Comparison of ENCODE assay signal across 17 mouse cellular contexts in the genomic region with DNA sequence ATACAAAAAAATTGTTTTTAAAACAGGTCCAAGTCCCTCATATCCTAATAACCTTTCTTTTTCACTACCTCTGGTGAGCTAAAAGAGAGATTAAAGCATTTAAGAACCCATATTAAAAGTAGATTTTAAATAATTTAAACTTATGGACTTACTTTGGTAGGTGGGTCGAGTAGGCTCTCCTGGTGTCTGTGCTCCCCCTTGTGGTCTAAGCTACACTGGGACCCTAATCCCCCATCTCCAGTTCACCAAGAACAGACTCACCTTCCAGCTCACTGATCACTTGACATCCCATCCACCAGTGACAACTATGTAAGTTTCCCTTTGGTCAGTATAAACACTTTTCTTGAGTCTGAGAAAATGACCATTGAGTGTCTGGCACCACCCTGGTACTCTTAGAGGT. TPM values are rescaled to one million over a fixed set of nuclear protein-coding genes. Genes with fewer than 3 reads are reported as not detected.
A peak's percentile ranks its signal among the peaks of the same experiment; 100 is the strongest.
DNase-seq lines count a peak whose midpoint lies in the region; ATAC-seq and TF ChIP-seq lines count a peak whose summit lies in the region.
"Had no signal": no experiment of that assay in that cellular context is flagged by ENCODE, and none has a peak within 500 bp of the region (broad histone marks: within the 10 kb centered on the region; RNA-seq: fewer than 3 reads in every experiment).

No protein-coding gene starts in this region.

- H3K9ac ChIP-seq in lung, embryonic 14.5 days: no peak overlapping the region
- no peak overlapping the region for H3K9ac ChIP-seq in CH12.LX (ENCODE audit: insufficient read depth, low read depth)
- no peak overlapping the region for H3K9ac ChIP-seq in neural tube, embryonic 15.5 days (replicated peaks)
- H3K9ac ChIP-seq: embryonic facial prominence, embryonic 13.5 days; hindbrain, embryonic 15.5 days; kidney, embryonic 15.5 days; liver, embryonic 15.5 days; neural tube, embryonic 13.5 days had no signal

- no peak for TF ChIP-seq CTCF in lung, embryonic 14.5 days (IDR thresholded peaks at IDR 0.05; ENCODE audit: low read depth)
- peak in 1 of 2 experiments; percentile 51; a peak in 2 of 4 replicates for TF ChIP-seq CTCF in CH12.LX (conservative IDR thresholded peaks at IDR 0.05 in 1 of 2, IDR thresholded peaks at IDR 0.05 in 1 of 2; ENCODE audit: low read depth in 2 of 2, low read length in 2 of 2)

- no peak overlapping the region for H3K4me3 ChIP-seq in lung, embryonic 14.5 days (ENCODE audit: low read depth, low read length)
- no peak overlapping the region for H3K4me3 ChIP-seq in CH12.LX (replicated peaks in 1 of 3; ENCODE audit: low read depth in 2 of 3, low read length in 2 of 3, poor library complexity in 1 of 3)
- no peak overlapping the region for H3K4me3 ChIP-seq in neural tube, embryonic 15.5 days (replicated peaks)
- H3K4me3 ChIP-seq: embryonic facial prominence, embryonic 13.5 days; forebrain, embryonic 10.5 days; hindbrain, embryonic 15.5 days; kidney, embryonic 15.5 days; liver, embryonic 15.5 days; neural tube, embryonic 13.5 days had no signal

- TF ChIP-seq RAD21 in CH12.LX (IDR thresholded peaks at IDR 0.05; ENCODE audit: low read depth, low read length): peak; percentile 55

- dilution Hi-C loops in CH12.LX (cut with MboI; ENCODE audit: extremely low pct_ligation_motif_present, extremely low pct_unique_long_range_greater_than_20kb, low sequenced_read_pairs): no loop called here

- no peak overlapping the region for H3K27ac ChIP-seq in lung, embryonic 14.5 days (ENCODE audit: low read depth)
- no peak overlapping the region for H3K27ac ChIP-seq in CH12.LX (ENCODE audit: insufficient read depth, low read depth)
- H3K27ac ChIP-seq in neural tube, embryonic 15.5 days (replicated peaks): no peak overlapping the region
- H3K27ac ChIP-seq: embryonic facial prominence, embryonic 13.5 days; forebrain, embryonic 10.5 days; hindbrain, embryonic 15.5 days; kidney, embryonic 15.5 days; liver, embryonic 15.5 days; neural tube, embryonic 13.5 days had no signal

- 47% methylated on average over 1 of the region's 1 CpGs for WGBS in lung, embryonic 14.5 days
- WGBS in neural tube, embryonic 15.5 days: 54% methylated on average over 1 of the region's 1 CpGs

- no peak for ATAC-seq in lung, embryonic 14.5 days (ENCODE audit: insufficient read depth)
- ATAC-seq in neural tube, embryonic 15.5 days (ENCODE audit: low FRiP score): no peak

- TF ChIP-seq POLR2A in CH12.LX (IDR thresholded peaks at IDR 0.05; ENCODE audit: low read depth, low read length): no peak

- H3K9me3 ChIP-seq in lung, embryonic 14.5 days (ENCODE audit: low read depth, low read length): peaks cover 3% of the 10 kb centered on the region; the same call in 1 of the 2 replicates
- peaks cover 24% of the 10 kb centered on the region for H3K9me3 ChIP-seq in CH12.LX (replicated peaks; ENCODE audit: low read length)
- H3K9me3 ChIP-seq in neural tube, embryonic 15.5 days (replicated peaks): 0 out of 2 replicates have a peak, but pooled peaks cover 3% of the 10 kb centered on the region
- H3K9me3 ChIP-seq: hindbrain, embryonic 15.5 days had no signal

- in situ Hi-C loops in CH12.LX (cut with MboI; ENCODE audit: low pct_ligation_motif_present, low pct_unique_long_range_greater_than_20kb, low sequenced_read_pairs): no loop called here

- peak; percentile 8 for DNase-seq in lung, embryonic 14.5 days
- no peak for DNase-seq in lung, postnatal 10 days
- DNase-seq in CH12.LX (ENCODE audit: extremely low read depth) (peak; percentile 8), R1 (ENCODE audit: low read depth, low spot score) (peak; percentile 56)
- DNase-seq in thymus, postnatal 25 days: peak; percentile 36
- DNase-seq in adrenal gland, postnatal 25 days: no peak
- DNase-seq: adrenal gland, postnatal 10 days; cerebellum, postnatal 36 days; heart, adult 11 months; layer of hippocampus, adult 9-11 months had no signal

- TF ChIP-seq EP300 in CH12.LX (IDR thresholded peaks at IDR 0.05; ENCODE audit: low read length): no peak

- no peak overlapping the region for H3K4me2 ChIP-seq in lung, embryonic 14.5 days
- no peak overlapping the region for H3K4me2 ChIP-seq in CH12.LX (ENCODE audit: insufficient read depth, low read depth, poor library complexity, severe bottlenecking)
- no peak overlapping the region for H3K4me2 ChIP-seq in neural tube, embryonic 15.5 days
- H3K4me2 ChIP-seq: embryonic facial prominence, embryonic 13.5 days; hindbrain, embryonic 15.5 days; kidney, embryonic 15.5 days; liver, embryonic 15.5 days; neural tube, embryonic 13.5 days had no signal

- H3K36me3 ChIP-seq in lung, embryonic 14.5 days (ENCODE audit: insufficient read depth): no peaks in the 10 kb centered on the region
- no peaks in the 10 kb centered on the region for H3K36me3 ChIP-seq in CH12.LX (replicated peaks in 1 of 2; ENCODE audit: control insufficient read depth in 1 of 2, insufficient read depth in 1 of 2, low read length in 1 of 2)
- no peaks in the 10 kb centered on the region for H3K36me3 ChIP-seq in neural tube, embryonic 15.5 days
- H3K36me3 ChIP-seq: embryonic facial prominence, embryonic 13.5 days; forebrain, embryonic 10.5 days; hindbrain, embryonic 15.5 days; kidney, embryonic 15.5 days; liver, embryonic 15.5 days; neural tube, embryonic 13.5 days had no signal

- no peaks in the 10 kb centered on the region for H3K79me2 ChIP-seq in CH12.LX (replicated peaks; ENCODE audit: control insufficient read depth, extremely low read depth, insufficient read depth, poor library complexity, severe bottlenecking)

- no peaks in the 10 kb centered on the region for H3K4me1 ChIP-seq in lung, embryonic 14.5 days (ENCODE audit: insufficient read depth)
- peaks cover 4% of the 10 kb centered on the region in 2 experiments; a peak in 1 of 4 replicates for H3K4me1 ChIP-seq in CH12.LX (ENCODE audit: control insufficient read depth in 1 of 2, insufficient read depth in 2 of 2)
- H3K4me1 ChIP-seq in neural tube, embryonic 15.5 days: no peaks in the 10 kb centered on the region
- H3K4me1 ChIP-seq: embryonic facial prominence, embryonic 13.5 days; forebrain, embryonic 10.5 days; hindbrain, embryonic 15.5 days; kidney, embryonic 15.5 days; liver, embryonic 15.5 days; neural tube, embryonic 13.5 days had no signal

- H3K27me3 ChIP-seq in lung, embryonic 14.5 days (ENCODE audit: insufficient read depth, low read length): no peaks in the 10 kb centered on the region
- no peaks in the 10 kb centered on the region for H3K27me3 ChIP-seq in CH12.LX (replicated peaks)
- no peaks in the 10 kb centered on the region for H3K27me3 ChIP-seq in neural tube, embryonic 15.5 days (replicated peaks)
- H3K27me3 ChIP-seq: embryonic facial prominence, embryonic 13.5 days; hindbrain, embryonic 15.5 days; kidney, embryonic 15.5 days; liver, embryonic 15.5 days; neural tube, embryonic 13.5 days had no signal

TF ChIP-seq in CH12.LX, 34 proteins besides CTCF, POLR2A, EP300 and RAD21:
- TF ChIP-seq USF2 (conservative IDR thresholded peaks at IDR 0.05; ENCODE audit: low read depth, low read length): no peak
- no peak for TF ChIP-seq RCOR1 (conservative IDR thresholded peaks at IDR 0.05; ENCODE audit: low read depth, low read length)
- peak; percentile 18; the same call in 1 of the 2 replicates for TF ChIP-seq SMC3 (IDR thresholded peaks at IDR 0.05; ENCODE audit: low read depth, low read length)
- TF ChIP-seq KAT2A (IDR thresholded peaks at IDR 0.05; ENCODE audit: insufficient replicate concordance, low read length): no peak

RNA-seq across cellular contexts. Expression of gene Coq10b, which starts 10.3 kb away (rescaled TPM):
- polyA plus RNA-seq in lung, embryonic 14.5 days (2014; fragmentation: Nextera tagmentation; extraction: Ambion mirVana): 21.1 and 22.9 TPM in 2 replicates
- total RNA-seq in CH12.LX (2012; rRNA removed) (3.0 and 7.0 TPM in 2 replicates), CH12.LX (2014; rRNA removed) (14.4 and 15.5 TPM in 2 replicates)
- 6.2 and 7.0 TPM in 2 replicates for polyA plus RNA-seq in CH12.LX (2012; ENCODE audit: insufficient read length, low read depth)
- polyA plus RNA-seq in neural tube, embryonic 15.5 days (2015; fragmentation: Nextera tagmentation; extraction: Ambion mirVana): 24.4 and 28.4 TPM in 2 replicates
- total RNA-seq in adrenal gland, postnatal 25 days (2021): 64.2 and 77.0 TPM in 2 replicates

RNA-seq across cellular contexts. Expression of gene Sf3b1, which starts 15.0 kb away (rescaled TPM):
- 313 and 342 TPM in 2 replicates for polyA plus RNA-seq in lung, embryonic 14.5 days (2014; fragmentation: Nextera tagmentation; extraction: Ambion mirVana)
- 109 and 120 TPM in 2 replicates for total RNA-seq in CH12.LX (2012; rRNA removed)
- total RNA-seq in CH12.LX (2014; rRNA removed): 186 and 246 TPM in 2 replicates
- 133 and 162 TPM in 2 replicates for polyA plus RNA-seq in CH12.LX (2012; ENCODE audit: insufficient read length, low read depth)
- 258 and 272 TPM in 2 replicates for polyA plus RNA-seq in neural tube, embryonic 15.5 days (2015; fragmentation: Nextera tagmentation; extraction: Ambion mirVana)
- total RNA-seq in adrenal gland, postnatal 25 days (2021): 134 and 161 TPM in 2 replicates

RNA-seq across cellular contexts. Expression of gene Hspe1, which starts 45.7 kb away (rescaled TPM):
- polyA plus RNA-seq in lung, embryonic 14.5 days (2014; fragmentation: Nextera tagmentation; extraction: Ambion mirVana): 435 and 439 TPM in 2 replicates
- total RNA-seq in CH12.LX (2012; rRNA removed): 479 and 709 TPM in 2 replicates
- total RNA-seq in CH12.LX (2014; rRNA removed): 667 and 810 TPM in 2 replicates
- polyA plus RNA-seq in CH12.LX (2012; ENCODE audit: insufficient read length, low read depth): 728 and 915 TPM in 2 replicates
- polyA plus RNA-seq in neural tube, embryonic 15.5 days (2015; fragmentation: Nextera tagmentation; extraction: Ambion mirVana): 253 and 287 TPM in 2 replicates
- total RNA-seq in adrenal gland, postnatal 25 days (2021): 656 and 863 TPM in 2 replicates

RNA-seq across cellular contexts. Expression of gene Hspd1, which starts 45.8 kb away (rescaled TPM):
- 312 and 315 TPM in 2 replicates for polyA plus RNA-seq in lung, embryonic 14.5 days (2014; fragmentation: Nextera tagmentation; extraction: Ambion mirVana)
- 363 and 594 TPM in 2 replicates for total RNA-seq in CH12.LX (2012; rRNA removed)
- total RNA-seq in CH12.LX (2014; rRNA removed): 764 and 924 TPM in 2 replicates
- polyA plus RNA-seq in CH12.LX (2012; ENCODE audit: insufficient read length, low read depth): 920 and 1,101 TPM in 2 replicates
- polyA plus RNA-seq in neural tube, embryonic 15.5 days (2015; fragmentation: Nextera tagmentation; extraction: Ambion mirVana): 280 and 346 TPM in 2 replicates
- total RNA-seq in adrenal gland, postnatal 25 days (2021): 1,323 and 1,476 TPM in 2 replicates

Comparison
In these comparisons a context has a peak if more than half of its experiments do, and no peak if none do; other contexts are left out.
1. DNase-seq: peak in lung, embryonic 14.5 days (single experiment), CH12.LX (single experiment), R1 (single experiment) and thymus, postnatal 25 days (single experiment); none in lung, postnatal 10 days (single experiment) and adrenal gland, postnatal 25 days (single experiment).